Mouse (Mus musculus): ENCODE results near the gene Fnbp1. TPM values are rescaled to one million over a fixed set of nuclear protein-coding genes. Genes with fewer than 3 reads are reported as not detected.
A peak's percentile ranks its signal among the peaks of the same experiment; 100 is the strongest.

The Fnbp1 gene
- polyA plus RNA-seq, 1 experiment from 2014 or later: 15.7 TPM

GRCm38 (mm10) chr2:31058443-31058842, 83.4 kb downstream of the Fnbp1 start:
- no peaks in the 10 kb centered on the region for H3K4me1 ChIP-seq (replicated peaks; ENCODE audit: control insufficient read depth, insufficient read depth)
- H3K4me3 ChIP-seq (ENCODE audit: low read depth, low read length): no peak overlapping the region
- DNase-seq (ENCODE audit: low spot score) (no peak), ATAC-seq (ENCODE audit: low FRiP score, low TSS enrichment) (no peak)
- 87% methylated on average over 4 of the region's 4 CpGs for WGBS
- H3K27me3 ChIP-seq (ENCODE audit: control insufficient read depth, insufficient read depth, low read length): no peaks in the 10 kb centered on the region
- H3K27ac ChIP-seq (replicated peaks): no peak overlapping the region
- H3K36me3 ChIP-seq (ENCODE audit: control insufficient read depth, insufficient read depth, low read length): peaks cover 22% of the 10 kb centered on the region; the same call in 1 of the 2 replicates
- H3K4me2 ChIP-seq (replicated peaks; ENCODE audit: low read depth): no peak overlapping the region
- TF ChIP-seq EP300 (optimal IDR thresholded peaks at IDR 0.05) (no peak), CTCF (IDR thresholded peaks at IDR 0.05; ENCODE audit: low read depth) (no peak)
- no peaks in the 10 kb centered on the region for H3K9me3 ChIP-seq (ENCODE audit: control insufficient read depth, low read length)
- no peak overlapping the region for H3K9ac ChIP-seq (ENCODE audit: low read length)

GRCm38 (mm10) chr2:31057549-31058177, 84.1 kb downstream of the Fnbp1 start:
- ATAC-seq (ENCODE audit: low FRiP score, low TSS enrichment) (no peak), DNase-seq (ENCODE audit: low spot score) (no peak)
- 71% methylated on average over 6 of the region's 6 CpGs for WGBS
- H3K27ac ChIP-seq (replicated peaks): no peak overlapping the region
- H3K4me1 ChIP-seq (replicated peaks; ENCODE audit: control insufficient read depth, insufficient read depth): no peaks in the 10 kb centered on the region
- H3K27me3 ChIP-seq (ENCODE audit: control insufficient read depth, insufficient read depth, low read length): no peaks in the 10 kb centered on the region
- peaks cover 26% of the 10 kb centered on the region; the same call in 1 of the 2 replicates for H3K36me3 ChIP-seq (ENCODE audit: control insufficient read depth, insufficient read depth, low read length)
- no peaks in the 10 kb centered on the region for H3K9me3 ChIP-seq (ENCODE audit: control insufficient read depth, low read length)
- no peak overlapping the region for H3K4me2 ChIP-seq (replicated peaks; ENCODE audit: low read depth)
- no peak overlapping the region for H3K9ac ChIP-seq (ENCODE audit: low read length)
- TF ChIP-seq CTCF (IDR thresholded peaks at IDR 0.05; ENCODE audit: low read depth) (no peak; the same call in 1 of the 2 replicates), EP300 (optimal IDR thresholded peaks at IDR 0.05) (no peak)
- H3K4me3 ChIP-seq (ENCODE audit: low read depth, low read length): no peak overlapping the region

GRCm38 (mm10) chr2:31056070-31056469, 85.7 kb downstream of the Fnbp1 start:
- H3K4me2 ChIP-seq (replicated peaks; ENCODE audit: low read depth): no peak overlapping the region
- H3K4me1 ChIP-seq (replicated peaks; ENCODE audit: control insufficient read depth, insufficient read depth): no peaks in the 10 kb centered on the region
- H3K9ac ChIP-seq (ENCODE audit: low read length): no peak overlapping the region
- TF ChIP-seq EP300 (optimal IDR thresholded peaks at IDR 0.05) (no peak), CTCF (IDR thresholded peaks at IDR 0.05; ENCODE audit: low read depth) (peak; percentile 50)
- H3K27ac ChIP-seq (replicated peaks): no peak overlapping the region
- no peaks in the 10 kb centered on the region for H3K27me3 ChIP-seq (ENCODE audit: control insufficient read depth, insufficient read depth, low read length)
- WGBS: 99% methylated on average over 3 of the region's 3 CpGs
- ATAC-seq (ENCODE audit: low FRiP score, low TSS enrichment) (no peak), DNase-seq (ENCODE audit: low spot score) (no peak)
- no peaks in the 10 kb centered on the region for H3K9me3 ChIP-seq (ENCODE audit: control insufficient read depth, low read length)
- no peak overlapping the region for H3K4me3 ChIP-seq (ENCODE audit: low read depth, low read length)
- H3K36me3 ChIP-seq (ENCODE audit: control insufficient read depth, insufficient read depth, low read length): peaks cover 35% of the 10 kb centered on the region; the same call in 1 of the 2 replicates

- Histone ChIP-seq H3K36me3 (ENCODE audit: control insufficient read depth, insufficient read depth, low read length) (peaks cover 35% of the 10 kb centered on the region; the same call in 1 of the 2 replicates), H3K9ac (ENCODE audit: low read length) (no peak overlapping the region), H3K9me3 (ENCODE audit: control insufficient read depth, low read length) (no peaks in the 10 kb centered on the region), H3K27ac (replicated peaks) (no peak overlapping the region), H3K4me2 (replicated peaks; ENCODE audit: low read depth) (no peak overlapping the region), H3K4me3 (ENCODE audit: low read depth, low read length) (no peak overlapping the region), H3K27me3 (ENCODE audit: control insufficient read depth, insufficient read depth, low read length) (no peaks in the 10 kb centered on the region), H3K4me1 (replicated peaks; ENCODE audit: control insufficient read depth, insufficient read depth) (no peaks in the 10 kb centered on the region)
- no peak for DNase-seq (ENCODE audit: low spot score)
- ATAC-seq (ENCODE audit: low FRiP score, low TSS enrichment): no peak
- WGBS: 88% methylated on average over 11 of the region's 11 CpGs
- TF ChIP-seq EP300 (optimal IDR thresholded peaks at IDR 0.05) (no peak), CTCF (IDR thresholded peaks at IDR 0.05; ENCODE audit: low read depth) (no peak)
Measured at GRCm38 (mm10) chr2:31053851-31054340, 87.9 kb downstream of the Fnbp1 start.

GRCm38 (mm10) chr2:31053426-31053825, 88.4 kb downstream of the Fnbp1 start:
- no peak for TF ChIP-seq EP300 (optimal IDR thresholded peaks at IDR 0.05)
- no peak for TF ChIP-seq CTCF (IDR thresholded peaks at IDR 0.05; ENCODE audit: low read depth)
- Histone ChIP-seq H3K9me3 (ENCODE audit: control insufficient read depth, low read length) (no peaks in the 10 kb centered on the region), H3K4me2 (replicated peaks; ENCODE audit: low read depth) (no peak overlapping the region), H3K27me3 (ENCODE audit: control insufficient read depth, insufficient read depth, low read length) (no peaks in the 10 kb centered on the region), H3K4me3 (ENCODE audit: low read depth, low read length) (no peak overlapping the region), H3K9ac (ENCODE audit: low read length) (no peak overlapping the region), H3K27ac (replicated peaks) (no peak overlapping the region), H3K4me1 (replicated peaks; ENCODE audit: control insufficient read depth, insufficient read depth) (no peaks in the 10 kb centered on the region), H3K36me3 (ENCODE audit: control insufficient read depth, insufficient read depth, low read length) (peaks cover 32% of the 10 kb centered on the region; the same call in 1 of the 2 replicates)
- 90% methylated on average over 13 of the region's 13 CpGs for WGBS
- DNase-seq (ENCODE audit: low spot score) (no peak), ATAC-seq (ENCODE audit: low FRiP score, low TSS enrichment) (no peak)

- H3K4me3 ChIP-seq (ENCODE audit: low read depth, low read length): no peak overlapping the region
- H3K27ac ChIP-seq (replicated peaks): no peak overlapping the region
- H3K4me1 ChIP-seq (replicated peaks; ENCODE audit: control insufficient read depth, insufficient read depth): no peaks in the 10 kb centered on the region
- no peaks in the 10 kb centered on the region for H3K9me3 ChIP-seq (ENCODE audit: control insufficient read depth, low read length)
- TF ChIP-seq EP300 (optimal IDR thresholded peaks at IDR 0.05) (no peak), CTCF (IDR thresholded peaks at IDR 0.05; ENCODE audit: low read depth) (no peak)
- ATAC-seq (ENCODE audit: low FRiP score, low TSS enrichment): no peak
- H3K36me3 ChIP-seq (ENCODE audit: control insufficient read depth, insufficient read depth, low read length): peaks cover 37% of the 10 kb centered on the region
- no peak for DNase-seq (ENCODE audit: low spot score)
- no peak overlapping the region for H3K4me2 ChIP-seq (replicated peaks; ENCODE audit: low read depth)
- H3K27me3 ChIP-seq (ENCODE audit: control insufficient read depth, insufficient read depth, low read length): no peaks in the 10 kb centered on the region
- 82% methylated on average over 10 of the region's 10 CpGs for WGBS
- H3K9ac ChIP-seq (ENCODE audit: low read length): no peak overlapping the region
Measured at GRCm38 (mm10) chr2:31052441-31052840, 89.4 kb downstream of the Fnbp1 start.
